Mouse (Mus musculus) CD4-positive, CD25-positive, alpha-beta regulatory T cell, adult 4 months (primary cell): ENCODE results near the gene Dnph1. TPM values are rescaled to one million over a fixed set of nuclear protein-coding genes. Genes with fewer than 3 reads are reported as not detected.
"Not testable (repeated sequence)": the region's sequence is repeated elsewhere in the genome, so short reads cannot be mapped to it uniquely, and the experiment has no call there.

Experiments used
- ATAC-seq: one replicate; pipeline ENCODE4 v1.8.0; 2017
- polyA plus RNA-seq, 2 experiments: library from polyadenylated mRNA; unstranded; fragments of 100-300 nt; shearing (Covaris generic); gene quantifications; one replicate each; pipeline ENCODE4 v1.2.1; 2017

Gene Dnph1
- polyA plus RNA-seq: 1 to 10 TPM; 6.4 to 6.9 TPM

- peak; percentile 90 for ATAC-seq
These were observed at the start of gene Dnph1 for GRCm38 (mm10) chr17:46496623-46497434. Dnph1 (plus strand) TSS chr17:46496711.

DNA sequence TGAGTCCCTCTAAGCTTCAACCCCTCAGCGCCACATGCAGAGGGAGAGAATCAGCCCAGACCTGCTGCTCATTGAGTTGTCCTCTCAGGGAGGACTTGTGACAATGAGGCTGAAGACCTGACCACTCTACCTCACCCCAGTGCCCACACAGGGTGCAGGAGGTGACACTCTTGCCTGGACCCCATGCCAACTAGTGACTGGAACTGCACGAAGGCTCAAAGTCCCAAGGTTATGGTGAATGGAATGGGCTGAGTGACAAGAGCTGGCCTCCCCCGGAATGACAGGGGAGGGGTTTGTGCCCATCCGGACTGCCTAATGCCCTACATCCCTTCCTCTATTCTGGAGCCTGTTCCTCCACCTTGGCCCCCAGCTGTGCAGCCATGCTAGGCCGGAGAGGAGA, 43.8 kb upstream of the Dnph1 start:
- ATAC-seq: no peak

DNA sequence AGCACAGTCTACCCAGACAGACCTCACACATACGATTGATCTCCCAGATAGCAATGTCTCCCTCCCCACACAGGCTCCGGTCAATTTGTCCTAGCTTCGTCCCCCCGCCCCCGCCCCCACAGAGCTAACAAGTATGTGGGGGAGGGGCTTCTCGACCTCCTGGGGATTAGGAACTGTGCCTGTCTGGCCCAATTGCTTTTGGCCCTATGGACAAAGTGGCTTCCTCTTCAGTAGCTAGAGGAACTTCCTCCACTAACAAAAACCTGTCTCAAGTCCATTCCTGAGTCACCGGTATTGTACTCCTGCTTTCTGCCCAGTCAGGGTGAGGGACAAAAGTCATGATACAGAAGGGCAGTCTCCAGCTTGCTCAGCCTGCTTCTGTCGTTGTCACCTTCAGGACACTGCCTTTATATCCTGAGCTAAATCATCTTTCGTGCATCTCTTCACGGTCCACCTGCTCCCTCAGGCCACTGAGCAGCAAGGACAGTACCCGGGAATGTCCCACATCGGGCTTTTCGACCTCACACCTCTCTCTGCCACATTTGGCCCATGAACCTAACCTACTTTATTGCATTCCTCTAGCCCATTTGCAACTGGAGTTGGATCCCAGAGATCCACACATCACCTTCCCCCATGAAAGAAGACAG, 43.1 kb upstream of the Dnph1 start:
- no peak for ATAC-seq

- no peak for ATAC-seq
These were observed 42.5 kb upstream of the Dnph1 start for GRCm38 (mm10) chr17:46453970-46454411.

DNA sequence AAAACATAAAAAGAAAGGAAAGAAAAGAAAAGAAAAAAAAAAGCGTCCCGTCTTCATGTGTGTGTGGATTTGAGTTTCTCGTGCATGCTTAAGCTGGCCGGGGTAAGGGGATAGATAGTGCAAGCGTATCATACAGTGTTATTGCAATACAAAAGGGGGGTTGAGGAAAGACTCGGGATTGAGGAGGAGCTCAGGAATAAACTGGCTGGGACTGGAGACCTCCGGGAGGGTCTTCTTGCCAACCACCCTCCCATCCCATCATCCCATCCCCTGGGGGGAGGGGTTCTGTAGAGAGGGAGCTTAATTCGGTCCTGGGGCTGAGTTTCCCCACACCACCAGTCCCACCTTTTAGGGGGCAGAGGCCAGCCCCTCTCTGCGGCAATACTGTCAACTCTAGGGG, 42.0 kb upstream of the Dnph1 start:
- ATAC-seq: no peak

- no peak for ATAC-seq
These were observed 41.3 kb upstream of the Dnph1 start for GRCm38 (mm10) chr17:46455110-46455691.

GRCm38 (mm10) chr17:46457791-46458190, 38.7 kb upstream of the Dnph1 start:
- ATAC-seq: no peak

- no peak for ATAC-seq
These were observed 38.1 kb upstream of the Dnph1 start for GRCm38 (mm10) chr17:46458439-46458838.

DNA sequence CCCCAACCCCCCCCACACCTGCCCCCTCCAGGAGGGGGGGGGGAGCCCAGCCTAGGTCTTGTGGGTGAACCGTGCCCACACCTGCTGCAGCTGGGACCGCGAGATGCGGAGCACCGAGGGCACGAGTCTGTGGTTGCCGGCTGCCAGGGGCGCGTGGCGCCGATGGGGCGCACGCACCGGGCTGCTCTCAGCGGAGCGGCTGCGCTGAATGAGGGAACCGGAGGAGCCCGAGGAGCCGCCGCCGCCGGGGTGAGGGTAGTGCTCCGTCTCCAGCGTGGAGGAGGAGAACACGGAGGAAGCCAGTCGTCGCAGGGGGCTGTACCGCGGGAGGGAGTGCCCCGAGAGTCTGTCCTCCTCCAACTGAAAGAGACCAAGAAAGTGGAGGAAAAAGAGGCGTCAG, 35.8 kb upstream of the Dnph1 start:
- ATAC-seq: no peak

GRCm38 (mm10) chr17:46461347-46461746, 35.2 kb upstream of the Dnph1 start:
- ATAC-seq: no peak

GRCm38 (mm10) chr17:46462226-46462625, 34.3 kb upstream of the Dnph1 start:
- ATAC-seq: no peak

- ATAC-seq: no peak
These were observed 28.7 kb upstream of the Dnph1 start for GRCm38 (mm10) chr17:46467830-46468229.

GRCm38 (mm10) chr17:46476601-46477000, 19.9 kb upstream of the Dnph1 start:
- no peak for ATAC-seq

DNA sequence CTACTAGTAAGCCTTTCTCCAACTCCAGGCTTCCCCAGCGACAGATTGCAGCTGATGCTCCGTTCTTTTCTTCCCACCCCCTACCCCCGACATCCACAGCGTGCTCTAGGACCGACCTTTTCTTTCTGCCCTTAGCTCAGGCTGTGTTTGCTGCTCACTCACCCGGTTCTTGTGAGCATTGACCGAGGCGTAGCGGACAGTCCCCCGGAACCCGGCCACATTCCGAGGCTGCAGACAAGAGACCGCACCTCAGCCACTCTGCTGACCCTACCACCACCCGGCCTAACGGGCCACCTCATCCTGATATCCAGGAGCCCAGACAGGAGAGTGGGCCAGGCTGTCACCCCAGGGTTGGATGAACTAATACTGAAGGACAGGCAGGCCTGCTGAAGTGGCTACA, 19.2 kb upstream of the Dnph1 start:
- no peak for ATAC-seq

- ATAC-seq: peak; percentile 50
These were observed 12.9 kb upstream of the Dnph1 start for GRCm38 (mm10) chr17:46483561-46484001.

GRCm38 (mm10) chr17:46484021-46484431, 12.5 kb upstream of the Dnph1 start:
- peak; percentile 24 for ATAC-seq

- peak; percentile 32 for ATAC-seq
These were observed 12.0 kb upstream of the Dnph1 start for GRCm38 (mm10) chr17:46484461-46484875.

DNA sequence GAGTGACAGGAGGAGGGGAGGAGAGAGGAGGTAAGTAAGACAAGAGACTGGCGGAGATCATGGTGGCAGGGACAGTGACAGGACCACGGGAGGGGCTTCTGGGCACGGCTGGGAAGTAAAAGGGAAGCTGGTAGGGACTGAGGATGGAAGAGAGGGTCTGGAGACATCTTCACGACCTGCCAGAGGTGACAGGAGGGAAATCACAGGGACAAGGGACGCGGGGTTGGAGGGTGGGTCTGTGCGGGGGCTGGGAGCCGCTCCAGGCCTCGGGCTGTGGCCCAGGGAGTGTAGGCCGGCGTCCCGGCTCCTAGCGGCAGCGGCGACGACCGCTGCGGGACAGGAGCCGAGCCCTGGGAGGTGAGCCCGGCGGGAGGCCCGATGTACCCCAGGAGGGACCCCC, 9.5 kb upstream of the Dnph1 start:
- no peak for ATAC-seq

DNA sequence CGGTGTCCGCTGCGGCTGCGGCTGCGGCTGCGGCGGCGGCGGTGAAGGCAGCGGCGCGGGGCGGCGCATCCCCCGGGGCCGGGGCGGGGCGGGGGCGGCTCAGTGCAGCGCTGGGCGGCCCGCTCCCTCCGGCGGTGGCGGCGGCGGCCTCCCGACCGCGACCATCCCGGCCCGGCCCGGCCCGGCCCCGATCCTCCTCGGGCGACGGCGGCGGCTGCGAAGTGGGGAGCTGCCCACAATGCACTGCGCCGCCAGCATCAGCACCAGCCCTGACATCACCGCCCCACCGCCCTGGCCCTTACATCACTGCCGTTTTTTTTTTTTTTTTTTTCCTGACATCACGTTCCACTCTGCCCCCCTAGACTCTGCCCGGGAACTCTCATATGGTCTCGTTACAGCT, 9.1 kb upstream of the Dnph1 start, which contains the start of gene Ttbk1:
Ttbk1 (minus strand) TSS at position 245 of the 400 bp plus-strand sequence.
- ATAC-seq: peak; percentile 53

GRCm38 (mm10) chr17:46495486-46495885, 1.0 kb upstream of the Dnph1 start:
- ATAC-seq: no peak

GRCm38 (mm10) chr17:46496081-46496480, 430 bp upstream of the Dnph1 start:
- ATAC-seq: not testable (repeated sequence)

DNA sequence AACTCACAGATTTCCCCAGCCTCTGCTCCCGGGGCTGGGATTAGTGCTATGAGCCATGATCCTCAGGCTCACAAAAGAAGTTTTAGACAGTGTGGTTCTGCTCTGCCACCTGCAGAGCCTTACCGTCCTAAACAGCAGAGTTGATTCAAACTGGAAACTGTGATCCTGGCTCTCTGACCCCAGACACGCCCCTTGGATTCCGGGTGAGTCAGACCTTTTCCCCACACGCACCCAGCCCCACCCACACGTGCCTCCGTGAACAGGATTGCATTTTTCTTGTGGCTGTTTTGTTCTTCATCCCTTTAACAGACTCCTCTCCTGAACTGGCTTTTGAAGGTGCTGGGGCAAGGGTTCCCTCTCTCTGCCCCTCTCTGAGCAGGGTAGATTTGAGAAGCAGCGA, 1.4 kb downstream of the Dnph1 start:
- ATAC-seq: no peak

DNA sequence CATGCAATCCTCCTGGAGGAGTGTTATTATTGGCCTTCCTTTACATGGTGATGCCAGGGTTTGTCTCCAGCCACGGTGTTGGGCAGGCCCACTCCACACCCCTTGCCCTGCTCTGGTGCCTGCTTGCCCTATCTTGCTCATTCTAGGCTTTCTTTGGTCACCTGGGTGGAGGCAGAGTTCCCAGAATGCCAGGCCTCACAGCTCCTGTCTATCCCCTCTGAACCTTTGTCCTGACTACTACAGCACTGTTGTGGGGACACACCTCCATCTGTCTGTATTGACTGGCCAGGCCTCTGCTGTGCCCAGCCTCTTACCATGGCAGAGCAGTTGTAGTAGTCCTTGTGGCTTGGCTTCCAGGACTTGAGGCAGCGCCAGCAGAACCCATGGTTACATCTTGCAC, 6.3 kb downstream of the Dnph1 start:
- ATAC-seq: no peak
